Mouse (Mus musculus) lung, adult 2 months (tissue): ENCODE measurements around the gene Btg1-ps2.

Experiments used
- CTCF ChIP-seq: fragments of 200-500 bp; IDR thresholded peaks from 2 replicates; pipeline ENCODE4 v1.5.1; 2011; ENCODE audit warnings: mild to moderate bottlenecking, low read length, control low read depth; ENCODE audit not compliant: insufficient read depth
- POLR2A ChIP-seq: fragments of 200-500 bp; IDR thresholded peaks from 2 replicates; pipeline ENCODE4 v1.6.1; 2011; ENCODE audit warnings: low read depth, mild to moderate bottlenecking, control low read depth, low read length, borderline replicate concordance; ENCODE audit errors: extremely low read depth

DNA sequence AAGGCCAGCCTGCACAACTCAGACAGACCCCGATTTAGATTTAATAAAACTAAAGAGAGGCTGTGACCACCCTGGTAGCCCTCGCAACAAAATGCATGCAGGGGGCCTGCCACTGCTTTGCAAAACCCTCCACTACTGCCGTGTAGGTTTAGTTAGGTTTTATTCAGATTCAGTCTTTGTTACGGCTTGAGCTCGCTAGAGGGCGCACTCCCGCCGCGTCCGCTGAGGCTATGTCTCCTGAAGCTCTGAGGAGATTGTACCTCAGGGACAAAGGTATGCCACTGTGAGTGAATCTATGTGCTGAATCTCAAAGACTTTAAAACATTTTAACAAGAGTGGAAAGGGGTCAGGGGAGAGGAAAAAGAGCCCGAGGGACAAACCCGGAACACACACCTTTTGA, 41.3 kb upstream of the Btg1-ps2 start:
- TF ChIP-seq CTCF, result peak; percentile 64
- no peak for TF ChIP-seq POLR2A
